Mouse (Mus musculus) lung, embryonic 14.5 days (tissue): ENCODE results near the gene Cdr2. TPM values are rescaled to one million over a fixed set of nuclear protein-coding genes. Genes with fewer than 3 reads are reported as not detected.
A peak's percentile ranks its signal among the peaks of the same experiment; 100 is the strongest.
"Not testable (repeated sequence)": the region's sequence is repeated elsewhere in the genome, so short reads cannot be mapped to it uniquely, and the experiment has no call there.

Source experiments
- ATAC-seq: fragments of 200-750 bp; cut with Nextera tagmentation; 2 replicates; pipeline ENCODE4 v1.8.0; 2017; ENCODE audit warnings: mild to moderate bottlenecking, moderate TSS enrichment, moderate library complexity; ENCODE audit not compliant: insufficient read depth
- DNase-seq: peaks from one replicate; pipeline ENCODE4 v3.0.0-alpha.2; 2015
- H3K27ac ChIP-seq: fragments of 300-500 bp; sonication (generic); 2 replicates; pipeline ENCODE4 v1.5.1; 2014; ENCODE audit warnings: low read depth, mild to moderate bottlenecking, moderate library complexity
- H3K27me3 ChIP-seq: fragments of 300-500 bp; sonication (generic); 2 replicates; pipeline ENCODE4 v1.6.1; 2014; ENCODE audit warnings: low read length, control low read depth; ENCODE audit not compliant: insufficient read depth
- H3K36me3 ChIP-seq: fragments of 300-500 bp; sonication (generic); 2 replicates; pipeline ENCODE4 v1.6.1; 2014; ENCODE audit warnings: control low read depth; ENCODE audit not compliant: insufficient read depth
- H3K4me1 ChIP-seq: fragments of 300-500 bp; sonication (generic); 2 replicates; pipeline ENCODE4 v1.6.1; 2014; ENCODE audit warnings: antibody characterized with exemption, control low read depth; ENCODE audit not compliant: insufficient read depth
- H3K4me2 ChIP-seq: fragments of 300-500 bp; sonication (generic); 2 replicates; pipeline ENCODE4 v1.6.1; 2014; ENCODE audit warnings: mild to moderate bottlenecking
- H3K4me3 ChIP-seq: fragments of 300-500 bp; sonication (generic); 2 replicates; pipeline ENCODE4 v1.5.1; 2014; ENCODE audit warnings: low read depth, low read length
- H3K9ac ChIP-seq: fragments of 300-500 bp; sonication (generic); 2 replicates; pipeline ENCODE4 v1.6.1; 2014
- H3K9me3 ChIP-seq: fragments of 300-500 bp; sonication (generic); 2 replicates; pipeline ENCODE4 v1.6.1; 2016; ENCODE audit warnings: low read depth, low read length, control low read depth
- CTCF ChIP-seq: IDR thresholded peaks from 2 replicates; pipeline ENCODE4 v1.5.1; 2016; ENCODE audit warnings: antibody characterized with exemption, low read depth
- WGBS: fragments of 180-500 bp; shearing (Covaris S2); extraction: QIAGEN DNeasy Blood & Tissue Kit; methylation state at CpG from one replicate; pipeline ENCODE4 v1.1.7; 2014; 5-methylcytosine and 5-hydroxymethylcytosine counted together
- polyA plus RNA-seq: library from polyadenylated mRNA; unstranded; fragments of >200 nt; fragmentation: Nextera tagmentation; extraction: Ambion mirVana; gene quantifications from 2 replicates; pipeline ENCODE4 v1.2.1, GENCODE M21; 2014

Cdr2 gene
- polyA plus RNA-seq: 13.4 and 13.5 TPM in 2 replicates

GRCm38 (mm10) chr7:120982200-120982841 lies at the start of gene Cdr2, which contains the start of gene Mfsd13b:
TSS of gene Cdr2 (minus strand) at chr7:120982312.
TSS of gene Mfsd13b (plus strand) at chr7:120982509.
- Histone ChIP-seq H3K9ac (peak within 1 kb of the TSS; percentile 72), H3K9me3 (no peaks in the 10 kb centered on the region), H3K36me3 (no peaks in the 10 kb centered on the region), H3K27ac (peak within 1 kb of the TSS; percentile 76), H3K27me3 (no peaks in the 10 kb centered on the region), H3K4me2 (peak within 1 kb of the TSS; percentile 70), H3K4me1 (peaks cover 13% of the 10 kb centered on the region; the same call in 1 of the 2 replicates), H3K4me3 (peak within 1 kb of the TSS; percentile 72)
- DNase-seq (peak; percentile 100), ATAC-seq (peak; percentile 97)
- TF ChIP-seq CTCF: no peak
- WGBS: under 1% methylated on average over 46 of the region's 46 CpGs

- H3K36me3 ChIP-seq, H3K27me3 ChIP-seq, H3K4me3 ChIP-seq, H3K9me3 ChIP-seq, H3K27ac ChIP-seq, H3K4me1 ChIP-seq, H3K9ac ChIP-seq, H3K4me2 ChIP-seq, DNase-seq, ATAC-seq: not testable (repeated sequence)
Measured at GRCm38 (mm10) chr7:121029947-121030346, 47.8 kb upstream of the Cdr2 start.

GRCm38 (mm10) chr7:121026300-121026699 lies 44.2 kb upstream of the Cdr2 start:
- Histone ChIP-seq H3K27me3 (no peaks in the 10 kb centered on the region), H3K4me3 (no peak overlapping the region), H3K27ac (no peak overlapping the region), H3K36me3 (no peaks in the 10 kb centered on the region), H3K4me2 (no peak overlapping the region), H3K9ac (no peak overlapping the region), H3K4me1 (no peaks in the 10 kb centered on the region), H3K9me3 (no peaks in the 10 kb centered on the region)
- whole genome bisulfite sequencing: 53% methylated on average over 3 of the region's 3 CpGs
- DNase-seq (no peak), ATAC-seq (no peak)
- no peak for TF ChIP-seq CTCF

GRCm38 (mm10) chr7:121025221-121026008 lies 43.3 kb upstream of the Cdr2 start:
- no peaks in the 10 kb centered on the region for H3K4me1 ChIP-seq
- H3K36me3 ChIP-seq: no peaks in the 10 kb centered on the region
- no peaks in the 10 kb centered on the region for H3K27me3 ChIP-seq
- no peak overlapping the region for H3K4me3 ChIP-seq
- no peak overlapping the region for H3K4me2 ChIP-seq
- H3K27ac ChIP-seq: no peak overlapping the region
- no peak overlapping the region for H3K9ac ChIP-seq
- no peaks in the 10 kb centered on the region for H3K9me3 ChIP-seq
- ATAC-seq (no peak), DNase-seq (no peak)
- TF ChIP-seq CTCF: no peak
- 54% methylated on average over 6 of the region's 6 CpGs for WGBS

GRCm38 (mm10) chr7:121020277-121020676 lies 38.2 kb upstream of the Cdr2 start:
- peak; percentile 46 for TF ChIP-seq CTCF
- DNase-seq (peak; percentile 15), ATAC-seq (no peak)
- H3K4me3 ChIP-seq: no peak overlapping the region
- no peaks in the 10 kb centered on the region for H3K36me3 ChIP-seq
- no peaks in the 10 kb centered on the region for H3K9me3 ChIP-seq
- H3K4me2 ChIP-seq: no peak overlapping the region
- WGBS: 34% methylated on average over 8 of the region's 8 CpGs
- H3K9ac ChIP-seq: no peak overlapping the region
- H3K27ac ChIP-seq: no peak overlapping the region
- H3K27me3 ChIP-seq: no peaks in the 10 kb centered on the region
- no peaks in the 10 kb centered on the region for H3K4me1 ChIP-seq

GRCm38 (mm10) chr7:121018778-121019177 lies 36.7 kb upstream of the Cdr2 start:
- WGBS: 80% methylated on average over 3 of the region's 3 CpGs
- no peak for ATAC-seq

GRCm38 (mm10) chr7:121014486-121014885 lies 32.4 kb upstream of the Cdr2 start:
- Histone ChIP-seq H3K4me2 (no peak overlapping the region), H3K36me3 (no peaks in the 10 kb centered on the region), H3K9ac (no peak overlapping the region), H3K9me3 (no peaks in the 10 kb centered on the region), H3K27ac (no peak overlapping the region), H3K27me3 (peaks cover 4% of the 10 kb centered on the region; the same call in 1 of the 2 replicates), H3K4me3 (no peak overlapping the region), H3K4me1 (no peaks in the 10 kb centered on the region)
- WGBS: 63% methylated on average over 10 of the region's 10 CpGs
- TF ChIP-seq CTCF: no peak
- ATAC-seq: peak; percentile 70; the same call in 1 of the 2 replicates
- DNase-seq: peak; percentile 8

More at GRCm38 (mm10) chr7:121018778-121019177, 36.7 kb upstream of the Cdr2 start:
- H3K9ac ChIP-seq: no peak overlapping the region
- no peaks in the 10 kb centered on the region for H3K27me3 ChIP-seq
- H3K4me1 ChIP-seq: no peaks in the 10 kb centered on the region
- H3K36me3 ChIP-seq: no peaks in the 10 kb centered on the region
- no peak for TF ChIP-seq CTCF
- no peak overlapping the region for H3K4me3 ChIP-seq
- no peak overlapping the region for H3K27ac ChIP-seq
- no peak overlapping the region for H3K4me2 ChIP-seq
- DNase-seq: no peak
- no peaks in the 10 kb centered on the region for H3K9me3 ChIP-seq
